Mouse (Mus musculus) ES-E14 (cell line): Measurements from ENCODE around the gene Tll2. TPM values are rescaled to one million over a fixed set of nuclear protein-coding genes. Genes with fewer than 3 reads are reported as not detected.
A peak's percentile ranks its signal among the peaks of the same experiment; 100 is the strongest.

Experiments used
- DNase-seq: peaks from one replicate; pipeline ENCODE4 v3.0.0-alpha.2; 2013; ENCODE audit warnings: low read depth, low spot score
- H3K27ac ChIP-seq: 2 replicates; pipeline ENCODE4 v1.5.1; 2012; ENCODE audit warnings: low read depth, mild to moderate bottlenecking, low read length, moderate library complexity, mixed read lengths; ENCODE audit not compliant: poor library complexity, insufficient read depth, severe bottlenecking
- H3K36me3 ChIP-seq: 2 replicates; pipeline ENCODE4 v1.6.1; 2012; ENCODE audit warnings: mild to moderate bottlenecking, low read length, moderate library complexity, mixed read lengths; ENCODE audit not compliant: control insufficient read depth, poor library complexity, insufficient read depth, severe bottlenecking
- H3K4me1 ChIP-seq, 2 experiments: fragments of 150-350 bp in 1 of 2; sonication (generic) in 1 of 2; 2 replicates each; pipeline ENCODE4 v1.6.1; 2012; ENCODE audit warnings: low read length in 2 of 2, mild to moderate bottlenecking in 1 of 2, mixed read lengths in 1 of 2; ENCODE audit not compliant: control insufficient read depth in 2 of 2, insufficient read depth in 2 of 2, poor library complexity in 1 of 2
- H3K4me3 ChIP-seq, 2 experiments: fragments of 150-350 bp in 1 of 2; sonication (generic) in 1 of 2; 2 replicates each; pipeline ENCODE4 v1.5.1; 2012; ENCODE audit warnings: low read length in 2 of 2, low read depth in 1 of 2, mild to moderate bottlenecking in 1 of 2, mixed read lengths in 1 of 2; ENCODE audit not compliant: insufficient read depth in 1 of 2, poor library complexity in 1 of 2, severe bottlenecking in 1 of 2
- H3K9ac ChIP-seq: 2 replicates; pipeline ENCODE4 v1.6.1; 2012; ENCODE audit warnings: low read depth, mild to moderate bottlenecking, low read length, mixed read lengths; ENCODE audit not compliant: poor library complexity, insufficient read depth, severe bottlenecking
- H3K9me3 ChIP-seq: fragments of 150-350 bp; sonication (generic); 2 replicates; pipeline ENCODE4 v1.6.1; 2012; ENCODE audit warnings: low read depth, mild to moderate bottlenecking, low read length; ENCODE audit not compliant: control insufficient read depth, insufficient read depth
- CHD2 ChIP-seq: IDR thresholded peaks from 2 replicates; pipeline ENCODE4 v1.6.1; 2014; ENCODE audit warnings: mild to moderate bottlenecking, low read depth, low read length, inconsistent platforms
- HCFC1 ChIP-seq: IDR thresholded peaks from 2 replicates; pipeline ENCODE4 v1.6.1; 2012; ENCODE audit warnings: low read length, inconsistent platforms, borderline replicate concordance; ENCODE audit not compliant: insufficient read depth
- MAFK ChIP-seq: IDR thresholded peaks from 2 replicates; pipeline ENCODE4 v1.6.1; 2014; ENCODE audit warnings: mild to moderate bottlenecking, low read depth, low read length, inconsistent platforms; ENCODE audit not compliant: insufficient read depth
- ZC3H11A ChIP-seq: IDR thresholded peaks from 2 replicates; pipeline ENCODE4 v1.6.1; 2012; ENCODE audit warnings: low read depth, mild to moderate bottlenecking, inconsistent platforms, low read length, borderline replicate concordance
- ZNF384 ChIP-seq: IDR thresholded peaks from 2 replicates; pipeline ENCODE4 v1.6.1; 2012; ENCODE audit warnings: low read depth, low read length, inconsistent platforms
- in situ Hi-C, 2 experiments: fragments of 600-800 bp; cut with MboI; formaldehyde crosslinking; loops; one replicate each; pipeline ENCODE4 v1.15.1; 2025; ENCODE audit warnings: low sequenced_read_pairs in 2 of 2, inconsistent platforms in 1 of 2; ENCODE audit not compliant: unreplicated experiment in 2 of 2
- total RNA-seq: library from RNA; depleted of rRNA; stranded (reverse); fragments of 300-350 nt; gene quantifications from 2 replicates; pipeline ENCODE4 v1.2.3, GENCODE M21; 2012

The Tll2 gene
- total RNA-seq, 1 experiment: 0.09 TPM

GRCm38 (mm10) chr19:41244581-41244980 lies 37.9 kb upstream of the Tll2 start:
- Histone ChIP-seq H3K9me3 (no peaks in the 10 kb centered on the region), H3K4me3 (no peak overlapping the region), H3K27ac (no peak overlapping the region), H3K9ac (no peak overlapping the region), H3K36me3 (peaks cover 14% of the 10 kb centered on the region), H3K4me1 (no peaks in the 10 kb centered on the region)
- no peak for DNase-seq
- TF ChIP-seq ZC3H11A (no peak), MAFK (no peak), CHD2 (no peak), HCFC1 (no peak), ZNF384 (no peak)
- in situ Hi-C loops: no loop called here

- in situ Hi-C loops: no loop called here
- peaks cover 14% of the 10 kb centered on the region for H3K36me3 ChIP-seq
These were observed 35.4 kb upstream of the Tll2 start for GRCm38 (mm10) chr19:41241997-41242396.

GRCm38 (mm10) chr19:41233698-41234097 lies 27.1 kb upstream of the Tll2 start:
- H3K36me3 ChIP-seq: peaks cover 3% of the 10 kb centered on the region
- no peaks in the 10 kb centered on the region for H3K9me3 ChIP-seq
- no peak overlapping the region for H3K4me3 ChIP-seq
- TF ChIP-seq MAFK (peak; percentile 57), CHD2 (no peak)
- H3K27ac ChIP-seq: no peak overlapping the region
- in situ Hi-C loops: no loop called here
- no peak overlapping the region for H3K9ac ChIP-seq
- H3K4me1 ChIP-seq: no peaks in the 10 kb centered on the region
- DNase-seq: no peak

More at GRCm38 (mm10) chr19:41241997-41242396, 35.4 kb upstream of the Tll2 start:
- no peak overlapping the region for H3K27ac ChIP-seq
- no peaks in the 10 kb centered on the region for H3K4me1 ChIP-seq
- no peak for DNase-seq
- TF ChIP-seq CHD2: no peak
- TF ChIP-seq HCFC1: no peak
- TF ChIP-seq MAFK: no peak
- no peak for TF ChIP-seq ZNF384
- TF ChIP-seq ZC3H11A: no peak
- H3K9ac ChIP-seq: no peak overlapping the region
- H3K9me3 ChIP-seq: no peaks in the 10 kb centered on the region
- H3K4me3 ChIP-seq: no peak overlapping the region

GRCm38 (mm10) chr19:41208326-41208725 lies 1.7 kb upstream of the Tll2 start:
- Histone ChIP-seq H3K9ac (no peak overlapping the region), H3K9me3 (no peaks in the 10 kb centered on the region), H3K4me3 (no peak overlapping the region), H3K27ac (no peak overlapping the region), H3K4me1 (peaks cover 0 to 9% of the 10 kb centered on the region in 2 experiments; a peak in 1 of 4 replicates), H3K36me3 (no peaks in the 10 kb centered on the region; the same call in 1 of the 2 replicates)
- TF ChIP-seq ZC3H11A: no peak
- no peak for TF ChIP-seq MAFK
- no peak for TF ChIP-seq HCFC1
- no peak for TF ChIP-seq CHD2
- TF ChIP-seq ZNF384: no peak
- DNase-seq: no peak
- in situ Hi-C loops: no loop called here

- in situ Hi-C loops: no loop called here
- Histone ChIP-seq H3K9me3 (no peaks in the 10 kb centered on the region), H3K36me3 (no peaks in the 10 kb centered on the region), H3K4me3 (peak overlapping the region; percentile 56), H3K27ac (no peak overlapping the region), H3K9ac (no peak overlapping the region), H3K4me1 (peaks cover 0 to 9% of the 10 kb centered on the region in 2 experiments; a peak in 1 of 4 replicates)
- DNase-seq: peak; percentile 6
- TF ChIP-seq CHD2 (no peak), ZNF384 (no peak), ZC3H11A (no peak), MAFK (no peak), HCFC1 (no peak)
These were observed 409 bp downstream of the Tll2 start for GRCm38 (mm10) chr19:41206041-41206810.
